Mouse (Mus musculus): ENCODE data around the gene Zmynd15. TPM values are rescaled to one million over a fixed set of nuclear protein-coding genes. Genes with fewer than 3 reads are reported as not detected.
"Not testable (repeated sequence)": the region's sequence is repeated elsewhere in the genome, so short reads cannot be mapped to it uniquely, and the experiment has no call there.

The Zmynd15 gene
- 0.61 and 0.62 TPM in 2 replicates for polyA plus RNA-seq (2015; fragmentation: Nextera tagmentation; extraction: Ambion mirVana)

DNA sequence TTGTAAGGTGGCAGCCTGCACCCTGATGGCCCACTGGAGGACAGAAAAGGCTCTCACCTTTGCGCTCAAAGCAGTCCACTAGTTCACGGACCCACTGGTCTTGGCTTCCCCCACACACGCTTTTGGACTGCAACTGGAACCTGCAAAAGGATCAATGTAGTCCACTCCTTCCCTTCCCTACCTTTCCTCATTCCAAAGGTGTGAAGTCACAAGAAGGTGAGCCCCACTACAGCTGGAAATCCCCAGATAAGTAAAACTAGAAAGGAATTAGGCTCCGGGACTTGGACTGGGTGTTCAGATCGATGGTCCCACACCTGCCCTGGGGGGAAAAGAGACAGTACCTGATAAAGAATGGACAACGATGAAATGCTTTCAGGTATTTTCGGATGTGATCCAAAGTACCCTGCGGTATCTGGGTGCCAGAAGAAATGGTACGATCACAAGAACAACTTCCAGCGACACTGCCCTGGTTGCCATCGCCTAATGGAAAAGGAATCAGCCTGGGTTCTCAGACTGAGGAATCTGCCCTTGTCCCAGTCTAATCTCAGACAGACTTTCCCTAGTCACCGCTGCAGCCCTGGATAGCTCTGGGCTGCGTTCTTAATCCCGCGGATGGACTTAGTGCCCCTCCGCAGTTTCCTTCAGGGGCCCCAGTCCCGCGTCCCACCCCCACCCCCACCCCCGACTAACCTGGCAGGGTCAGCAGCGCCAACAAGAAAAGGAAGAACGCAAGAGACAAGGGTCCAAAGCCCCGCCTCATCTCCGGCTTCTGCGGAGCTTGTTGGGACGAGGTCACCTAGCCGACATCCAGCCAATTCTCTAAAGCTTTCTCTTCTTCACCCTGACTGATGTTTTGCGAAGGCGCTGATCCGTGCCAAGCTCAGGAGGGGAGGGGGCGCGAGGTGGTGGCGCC is at the start of gene Zmynd15:
Zmynd15 (plus strand) TSS at position 746 of the 913 bp plus-strand sequence.
- H3K4me1 ChIP-seq, result peaks cover 9% of the 10 kb centered on the region
- peak within 1 kb of the TSS; percentile 57 for H3K4me2 ChIP-seq
- no peaks in the 10 kb centered on the region for H3K36me3 ChIP-seq (replicated peaks)
- no peak within 1 kb of the TSS for H3K27ac ChIP-seq
- no peaks in the 10 kb centered on the region for H3K9me3 ChIP-seq
- H3K9ac ChIP-seq, result 0 out of 2 replicates have a peak within 1 kb of the TSS, but pooled peaks have one; percentile 2
- ATAC-seq (replicated peaks), result no peak
- H3K4me3 ChIP-seq, result peak within 1 kb of the TSS; percentile 32
- 21% methylated on average over 32 of the region's 32 CpGs for WGBS
- peaks cover 30% of the 10 kb centered on the region for H3K27me3 ChIP-seq (replicated peaks)

DNA sequence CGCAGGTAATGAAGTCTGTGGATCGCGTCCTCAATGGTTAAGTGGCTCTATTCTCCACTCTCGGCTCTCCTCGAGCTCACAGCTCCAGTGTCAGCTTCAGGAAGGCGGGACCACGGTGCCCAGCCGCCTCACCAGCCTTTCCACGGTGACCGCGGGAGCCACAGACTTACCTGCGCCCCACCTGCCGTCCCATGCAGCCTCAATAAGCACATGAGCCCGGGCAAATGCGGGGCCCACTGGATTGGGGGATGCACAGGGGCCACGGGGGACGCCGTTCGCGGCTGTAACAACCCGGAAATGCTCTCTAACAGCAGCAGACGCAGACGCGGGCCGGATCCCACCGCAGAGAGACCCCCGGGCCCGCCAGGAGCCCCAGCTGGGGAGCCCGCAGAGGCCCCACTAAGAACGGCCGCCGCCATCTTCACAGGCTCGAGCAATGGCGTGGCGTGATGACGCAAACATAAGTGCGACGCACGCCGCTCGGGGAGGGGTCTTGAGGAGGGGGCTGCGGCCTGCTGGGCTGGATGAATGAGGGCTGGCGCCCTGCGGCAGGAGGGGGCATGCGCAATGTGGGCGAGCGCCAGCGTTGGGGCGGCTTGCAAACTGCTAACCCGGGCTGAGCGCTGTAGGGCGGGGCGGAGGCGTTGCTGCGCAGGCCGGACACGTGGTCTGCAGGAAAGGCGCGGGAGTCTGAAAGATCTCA is 49.5 kb upstream of the Zmynd15 start, which contains the start of gene Pelp1:
Pelp1 (minus strand) TSS at position 438 of the 703 bp plus-strand sequence.
- under 1% methylated on average over 59 of the region's 59 CpGs for WGBS
- Histone ChIP-seq H3K36me3 (replicated peaks) (no peaks in the 10 kb centered on the region), H3K9ac (peak within 1 kb of the TSS; percentile 97), H3K4me2 (peak within 1 kb of the TSS; percentile 83), H3K27ac (peak within 1 kb of the TSS; percentile 82), H3K4me3 (peak within 1 kb of the TSS; percentile 91), H3K9me3 (no peaks in the 10 kb centered on the region), H3K27me3 (replicated peaks) (no peaks in the 10 kb centered on the region; the same call in 1 of the 2 replicates), H3K4me1 (peaks cover 29% of the 10 kb centered on the region)
- peak; percentile 98 for ATAC-seq (replicated peaks)

DNA sequence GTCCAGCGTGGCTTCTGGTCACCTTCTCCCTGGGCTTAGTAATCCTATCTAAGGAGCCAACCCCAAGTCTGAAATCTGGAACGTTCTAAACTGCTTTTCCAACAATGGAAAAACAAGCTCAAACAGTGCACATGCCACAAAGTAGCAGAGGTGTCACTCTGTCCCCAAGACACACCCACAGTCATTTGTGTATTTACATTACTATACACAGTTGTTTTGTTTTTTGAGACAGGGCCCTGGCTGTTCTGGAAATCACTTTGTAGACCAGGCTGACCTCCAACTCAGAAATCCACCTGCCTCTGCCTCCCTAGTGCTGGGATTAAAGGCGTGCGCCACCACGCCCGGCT is 49.0 kb upstream of the Zmynd15 start:
- Histone ChIP-seq H3K27ac (peak overlapping the region; percentile 82), H3K36me3 (replicated peaks) (no peaks in the 10 kb centered on the region), H3K4me3 (peak overlapping the region; percentile 91), H3K9ac (peak overlapping the region; percentile 97), H3K4me1 (peaks cover 29% of the 10 kb centered on the region), H3K4me2 (peak overlapping the region; percentile 83), H3K27me3 (replicated peaks) (no peaks in the 10 kb centered on the region; the same call in 1 of the 2 replicates), H3K9me3 (no peaks in the 10 kb centered on the region)
- peak; percentile 21 for ATAC-seq (replicated peaks)
- WGBS, result 63% methylated on average over 6 of the region's 6 CpGs

DNA sequence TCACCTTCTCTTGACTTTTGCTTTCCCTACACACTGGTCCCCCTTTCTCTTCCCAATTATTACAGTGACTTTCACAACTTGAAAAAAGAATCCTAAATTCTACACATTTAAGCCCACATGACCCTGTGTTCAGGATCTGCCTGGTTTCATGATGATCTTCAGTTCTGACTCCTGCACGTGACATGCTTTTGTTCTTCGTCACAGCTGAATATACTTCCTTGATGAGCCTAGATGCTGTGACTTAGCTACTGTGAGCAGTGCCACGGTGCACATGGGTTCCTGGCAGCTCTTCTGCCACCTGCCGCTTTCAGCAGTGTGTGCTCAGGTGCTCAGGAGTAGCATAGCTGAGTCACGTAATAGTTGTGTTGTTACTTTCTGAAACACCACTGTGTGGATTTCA is 46.6 kb upstream of the Zmynd15 start:
- Histone ChIP-seq H3K4me1 (peaks cover 24% of the 10 kb centered on the region), H3K27me3 (replicated peaks) (no peaks in the 10 kb centered on the region; the same call in 1 of the 2 replicates), H3K4me3 (no peak overlapping the region), H3K9me3 (no peaks in the 10 kb centered on the region), H3K9ac (no peak overlapping the region), H3K4me2 (no peak overlapping the region), H3K36me3 (replicated peaks) (no peaks in the 10 kb centered on the region), H3K27ac (no peak overlapping the region)
- no peak for ATAC-seq (replicated peaks)
- WGBS, result 74% methylated on average over 5 of the region's 5 CpGs

- Histone ChIP-seq H3K4me3 (no peak overlapping the region), H3K9me3 (no peaks in the 10 kb centered on the region), H3K27me3 (replicated peaks) (no peaks in the 10 kb centered on the region; the same call in 1 of the 2 replicates), H3K9ac (no peak overlapping the region), H3K4me2 (no peak overlapping the region), H3K4me1 (peaks cover 10% of the 10 kb centered on the region), H3K36me3 (replicated peaks) (no peaks in the 10 kb centered on the region), H3K27ac (no peak overlapping the region)
- no peak for ATAC-seq (replicated peaks)
- WGBS, result 9% methylated on average over 3 of the region's 3 CpGs
Observed at GRCm38 (mm10) chr11:70413961-70414360, 45.3 kb upstream of the Zmynd15 start.

DNA sequence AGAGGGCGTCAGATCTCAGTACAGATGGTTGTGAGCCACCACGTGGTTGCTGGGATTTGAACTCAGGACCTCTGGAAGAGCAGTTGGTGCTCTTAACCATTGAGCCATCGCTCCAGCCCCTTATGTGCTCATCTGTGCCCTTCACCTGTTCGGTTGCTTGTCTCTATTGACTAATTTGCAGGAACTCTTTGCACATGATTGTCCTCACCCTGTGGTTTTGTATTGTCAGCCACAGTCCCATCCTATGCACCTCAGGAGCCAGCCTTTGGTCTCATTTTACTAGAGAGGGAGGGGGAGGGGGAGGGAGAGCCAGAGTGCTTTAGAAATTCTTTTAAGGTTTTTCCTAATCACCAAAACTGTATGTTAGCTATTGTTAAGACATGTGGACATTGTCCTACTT is 41.0 kb upstream of the Zmynd15 start:
- Histone ChIP-seq H3K4me3 (no peak overlapping the region), H3K9me3 (no peaks in the 10 kb centered on the region), H3K36me3 (replicated peaks) (no peaks in the 10 kb centered on the region), H3K4me1 (no peaks in the 10 kb centered on the region), H3K27me3 (replicated peaks) (no peaks in the 10 kb centered on the region), H3K4me2 (no peak overlapping the region), H3K27ac (no peak overlapping the region), H3K9ac (no peak overlapping the region)
- WGBS, result 67% methylated on average over 4 of the region's 4 CpGs
- no peak for ATAC-seq (replicated peaks)

DNA sequence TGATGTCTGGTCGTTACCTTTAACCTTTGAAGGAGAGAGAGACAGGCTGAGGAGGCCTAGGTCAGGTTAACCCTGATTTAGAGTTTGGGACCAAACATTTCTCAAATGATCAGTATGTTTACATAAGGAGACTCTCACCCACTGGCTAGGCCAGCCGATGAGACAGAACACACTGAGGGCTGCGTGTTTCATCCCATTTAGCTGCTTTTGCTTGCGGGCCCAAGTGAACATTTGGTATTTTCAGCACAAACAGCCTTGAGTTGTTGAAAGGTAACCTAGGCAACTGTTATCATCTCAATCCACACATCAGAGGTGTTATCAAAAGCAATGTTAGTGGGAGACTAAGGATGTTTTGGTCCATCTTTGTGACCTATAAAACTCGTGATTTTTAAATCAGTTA is 39.7 kb upstream of the Zmynd15 start:
- Histone ChIP-seq H3K4me1 (no peaks in the 10 kb centered on the region), H3K4me2 (no peak overlapping the region), H3K9me3 (no peaks in the 10 kb centered on the region), H3K9ac (no peak overlapping the region), H3K4me3 (no peak overlapping the region), H3K36me3 (replicated peaks) (no peaks in the 10 kb centered on the region), H3K27ac (no peak overlapping the region), H3K27me3 (replicated peaks) (no peaks in the 10 kb centered on the region)
- ATAC-seq (replicated peaks), result no peak
- 79% methylated on average over 5 of the region's 5 CpGs for WGBS

- ATAC-seq (replicated peaks); H3K9ac ChIP-seq; H3K9me3 ChIP-seq; H3K4me2 ChIP-seq; H3K4me3 ChIP-seq; H3K27me3 ChIP-seq (replicated peaks); H3K27ac ChIP-seq; H3K36me3 ChIP-seq (replicated peaks): not testable (repeated sequence)
- peaks cover 11% of the 10 kb centered on the region for H3K4me1 ChIP-seq
- 67% methylated on average over 6 of the region's 6 CpGs for WGBS
Observed at GRCm38 (mm10) chr11:70426598-70426997, 32.6 kb upstream of the Zmynd15 start.

DNA sequence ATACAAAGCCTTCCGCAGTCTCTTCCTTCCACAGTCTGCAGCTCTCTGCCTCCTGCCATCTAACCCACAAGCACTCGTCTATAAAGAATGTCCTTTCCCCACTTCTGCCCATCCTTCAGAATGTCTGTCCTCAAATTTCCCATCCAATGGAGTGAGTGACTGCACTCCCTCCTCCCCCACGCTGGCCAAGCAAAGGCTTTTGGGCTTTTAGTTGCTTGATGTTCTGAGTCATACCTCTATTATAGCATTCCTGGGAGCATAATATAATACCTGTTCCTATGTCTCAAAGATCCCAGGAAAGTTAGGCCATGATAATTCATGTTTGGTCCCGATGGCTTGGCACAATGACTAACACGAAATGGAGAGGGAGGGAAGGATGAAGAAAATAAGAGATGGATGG is 27.7 kb upstream of the Zmynd15 start:
- Histone ChIP-seq H3K4me2 (peak overlapping the region; percentile 69), H3K4me3 (peak overlapping the region; percentile 89), H3K36me3 (replicated peaks) (peaks cover 5% of the 10 kb centered on the region; the same call in 1 of the 2 replicates), H3K4me1 (peaks cover 37% of the 10 kb centered on the region), H3K9ac (peak overlapping the region; percentile 17; the same call in 1 of the 2 replicates), H3K9me3 (no peaks in the 10 kb centered on the region), H3K27me3 (replicated peaks) (no peaks in the 10 kb centered on the region), H3K27ac (peak overlapping the region; percentile 94)
- no peak for ATAC-seq (replicated peaks)
- WGBS, result 27% methylated on average over 5 of the region's 5 CpGs

DNA sequence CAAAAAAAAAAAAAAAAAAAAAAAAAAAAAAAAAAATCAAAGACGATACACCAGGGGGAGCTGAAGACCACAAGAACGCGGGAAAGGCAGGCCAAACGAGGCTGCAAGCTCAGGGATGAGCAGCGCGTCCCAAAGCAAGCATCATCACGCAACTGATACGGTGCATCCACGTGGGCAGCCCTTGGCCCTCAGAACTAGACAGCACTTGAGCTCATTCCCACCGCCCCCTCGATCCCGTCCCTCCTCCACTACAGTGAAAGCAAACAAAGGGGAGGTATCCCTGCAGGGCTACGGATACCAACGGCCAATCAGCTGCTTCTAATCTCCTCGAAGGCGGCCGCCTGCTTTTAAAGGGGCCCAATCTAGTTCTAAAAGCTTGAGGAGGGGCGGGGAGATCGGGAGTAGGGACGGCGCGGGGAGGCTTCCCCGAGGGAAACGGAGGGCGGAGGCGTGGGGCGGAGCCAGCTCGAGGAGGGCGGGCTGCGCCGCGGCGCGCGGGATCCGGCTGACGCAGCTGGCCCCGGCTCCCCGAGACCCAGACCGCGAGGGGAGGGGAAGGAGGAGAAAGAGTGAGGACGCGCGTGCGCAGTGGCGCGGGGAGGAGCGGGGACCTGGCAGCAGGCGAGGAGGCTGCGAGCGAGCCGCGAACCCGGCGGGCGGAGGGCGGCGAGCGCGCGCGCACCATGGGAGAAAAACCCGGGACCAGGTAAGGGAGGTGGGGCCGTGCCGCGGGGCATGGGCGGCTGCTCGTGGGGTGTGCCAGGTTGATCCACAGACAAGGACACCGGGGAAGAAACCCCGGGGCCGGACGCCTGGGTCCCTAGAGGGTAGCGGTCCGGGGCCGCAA is 27.0 kb upstream of the Zmynd15 start, which contains the start of gene Arrb2:
Arrb2 (plus strand) TSS at position 588 of the 847 bp plus-strand sequence.
- Histone ChIP-seq H3K27me3 (replicated peaks) (no peaks in the 10 kb centered on the region), H3K27ac (peak within 1 kb of the TSS; percentile 94), H3K4me2 (peak within 1 kb of the TSS; percentile 69), H3K9me3 (no peaks in the 10 kb centered on the region), H3K36me3 (replicated peaks) (peaks cover 11% of the 10 kb centered on the region; the same call in 1 of the 2 replicates), H3K9ac (peak within 1 kb of the TSS; percentile 85), H3K4me3 (peak within 1 kb of the TSS; percentile 89), H3K4me1 (peaks cover 37% of the 10 kb centered on the region)
- ATAC-seq (replicated peaks), result peak; percentile 97
- WGBS, result under 1% methylated on average over 73 of the region's 75 CpGs

DNA sequence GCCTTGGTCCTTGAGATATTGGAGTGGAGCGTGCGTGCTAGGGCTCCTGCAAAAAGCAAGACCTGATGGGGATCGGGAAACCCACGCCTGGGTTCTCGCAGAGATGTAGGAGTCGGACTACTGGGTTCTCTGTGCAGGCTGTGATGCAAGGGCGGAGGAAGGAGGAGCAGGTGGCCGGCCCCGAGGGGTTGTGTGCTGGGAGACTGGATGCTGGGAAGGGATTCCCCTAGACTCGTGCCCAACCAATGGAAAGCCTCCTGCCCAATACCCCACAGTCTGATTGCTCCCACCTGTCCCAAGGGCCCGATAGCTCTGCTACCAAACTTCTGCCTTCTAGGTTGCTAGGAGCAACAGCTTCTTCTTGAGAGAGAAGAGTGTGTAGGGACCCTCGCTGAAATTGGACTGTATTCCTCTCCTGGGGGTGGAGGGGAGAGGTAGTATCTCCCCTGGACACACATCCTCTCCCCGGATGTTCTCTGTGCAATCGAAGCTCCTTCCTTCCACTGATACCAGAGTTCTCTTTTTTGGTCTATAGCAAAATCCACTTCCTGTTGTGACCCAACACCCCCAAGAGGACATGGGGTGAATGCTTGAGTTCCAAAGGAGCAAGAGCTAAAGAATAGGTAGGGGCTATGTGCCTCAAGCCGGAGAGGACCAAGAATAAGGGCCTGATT is 26.2 kb upstream of the Zmynd15 start:
- Histone ChIP-seq H3K9ac (peak overlapping the region; percentile 85), H3K4me1 (peaks cover 37% of the 10 kb centered on the region), H3K27me3 (replicated peaks) (no peaks in the 10 kb centered on the region), H3K27ac (peak overlapping the region; percentile 94), H3K4me3 (peak overlapping the region; percentile 89), H3K36me3 (replicated peaks) (peaks cover 17% of the 10 kb centered on the region), H3K4me2 (peak overlapping the region; percentile 69), H3K9me3 (no peaks in the 10 kb centered on the region)
- no peak for ATAC-seq (replicated peaks)
- 5% methylated on average over 15 of the region's 15 CpGs for WGBS
